Comparison of ENCODE assay signal across 8 mouse cellular contexts in genomic region chr12:69362388-69362787, GRCm38 (mm10). TPM values are rescaled to one million over a fixed set of nuclear protein-coding genes. Genes with fewer than 3 reads are reported as not detected.
DNase-seq lines count a peak whose midpoint lies in the region; ATAC-seq and TF ChIP-seq lines count a peak whose summit lies in the region.

No protein-coding gene starts in this region.

- no peak overlapping the region for H3K27ac ChIP-seq in forebrain, embryonic 15.5 days (replicated peaks)
- peak overlapping the region; percentile 92 for H3K27ac ChIP-seq in liver, postnatal 0 days (ENCODE audit: low read depth)

- no peak for ATAC-seq in forebrain, embryonic 15.5 days (replicated peaks)
- no peak for ATAC-seq in liver, postnatal 0 days
- ATAC-seq in inflammation-experienced regulatory T-cells, adult 6 months, result no peak

- DNase-seq in heart, adult 11 months, result peak; percentile 74
- no peak for DNase-seq in heart, adult 8-10 months (ENCODE audit: low spot score)
- DNase-seq in liver, postnatal 0 days, result peak; percentile 29
- DNase-seq in right cerebral cortex, postnatal 25 days, result no peak
- no peak for DNase-seq in kidney, adult 11 months

- peak overlapping the region; percentile 81 for H3K4me3 ChIP-seq in E14TG2a.4 (replicated peaks; ENCODE audit: low read length)
- H3K4me3 ChIP-seq in forebrain, embryonic 15.5 days, result no peak overlapping the region
- H3K4me3 ChIP-seq in liver, postnatal 0 days (ENCODE audit: low read depth, low read length), result peak overlapping the region; percentile 59; the same call in 1 of the 2 replicates

- no peaks in the 10 kb centered on the region for H3K9me3 ChIP-seq in E14TG2a.4 (ENCODE audit: low read length)
- no peaks in the 10 kb centered on the region for H3K9me3 ChIP-seq in forebrain, embryonic 15.5 days
- H3K9me3 ChIP-seq in liver, postnatal 0 days (ENCODE audit: low read length), result no peaks in the 10 kb centered on the region

- peak overlapping the region; percentile 68 for H3K4me2 ChIP-seq in forebrain, embryonic 15.5 days (replicated peaks)
- peak overlapping the region; percentile 73 for H3K4me2 ChIP-seq in liver, postnatal 0 days (ENCODE audit: low read depth, low read length)

- no peaks in the 10 kb centered on the region for H3K36me3 ChIP-seq in E14TG2a.4 (ENCODE audit: insufficient read depth, low read length)
- no peaks in the 10 kb centered on the region for H3K36me3 ChIP-seq in forebrain, embryonic 15.5 days
- no peaks in the 10 kb centered on the region for H3K36me3 ChIP-seq in liver, postnatal 0 days (replicated peaks; ENCODE audit: insufficient read depth, low read length)

- no peaks in the 10 kb centered on the region for H3K27me3 ChIP-seq in E14TG2a.4 (ENCODE audit: insufficient read depth, low read length)
- no peaks in the 10 kb centered on the region for H3K27me3 ChIP-seq in forebrain, embryonic 15.5 days
- H3K27me3 ChIP-seq in liver, postnatal 0 days (ENCODE audit: insufficient read depth, low read length), result no peaks in the 10 kb centered on the region

- peaks cover 41% of the 10 kb centered on the region for H3K4me1 ChIP-seq in E14TG2a.4 (replicated peaks; ENCODE audit: low read depth, low read length)
- peaks cover 17% of the 10 kb centered on the region for H3K4me1 ChIP-seq in forebrain, embryonic 15.5 days
- H3K4me1 ChIP-seq in liver, postnatal 0 days (ENCODE audit: insufficient read depth), result peaks cover 18% of the 10 kb centered on the region

- no peak for TF ChIP-seq CTCF in E14TG2a.4 (conservative IDR thresholded peaks at IDR 0.05; ENCODE audit: low read length)
- TF ChIP-seq CTCF in liver, postnatal 0 days (IDR thresholded peaks at IDR 0.05; ENCODE audit: low read depth), result no peak

- 48% methylated on average over 4 of the region's 4 CpGs for WGBS in forebrain, embryonic 15.5 days
- WGBS in liver, postnatal 0 days (ENCODE audit: insufficient replicate concordance), result 31% methylated on average over 4 of the region's 4 CpGs

- TF ChIP-seq EP300 in liver, postnatal 0 days (IDR thresholded peaks at IDR 0.05; ENCODE audit: low read depth), result no peak

- no peak overlapping the region for H3K9ac ChIP-seq in forebrain, embryonic 15.5 days (replicated peaks)
- H3K9ac ChIP-seq in liver, postnatal 0 days (replicated peaks), result peak overlapping the region; percentile 76; the same call in 1 of the 2 replicates

RNA-seq across cellular contexts. Expression of gene Nemf, which starts 5.4 kb away (rescaled TPM):
- total RNA-seq in heart, adult 8-10 months (2022), result 10 to 100 TPM; 18.9 to 22.6 (median 20.7) TPM
- polyA plus RNA-seq in forebrain, embryonic 15.5 days (2015; fragmentation: Nextera tagmentation; extraction: Ambion mirVana), result 91.3 and 91.8 TPM in 2 replicates
- polyA plus RNA-seq in liver, postnatal 0 days (2015; fragmentation: Nextera tagmentation; extraction: Ambion mirVana), result 28.3 and 29.7 TPM in 2 replicates
- 100 to 1,000 TPM; 135 to 198 (median 180) TPM for polyA plus RNA-seq in inflammation-experienced regulatory T-cells, adult 6 months (2017; shearing (Covaris generic))

RNA-seq across cellular contexts. Expression of gene Arf6, which starts 9.6 kb away (rescaled TPM):
- total RNA-seq in heart, adult 8-10 months (2022), result 10 to 100 TPM; 33.7 to 39.7 (median 39.6) TPM
- 32.1 and 33.0 TPM in 2 replicates for polyA plus RNA-seq in forebrain, embryonic 15.5 days (2015; fragmentation: Nextera tagmentation; extraction: Ambion mirVana)
- 33.8 and 44.6 TPM in 2 replicates for polyA plus RNA-seq in liver, postnatal 0 days (2015; fragmentation: Nextera tagmentation; extraction: Ambion mirVana)
- 10 to 100 TPM; 40.5 to 93.3 (median 88.9) TPM for polyA plus RNA-seq in inflammation-experienced regulatory T-cells, adult 6 months (2017; shearing (Covaris generic))

RNA-seq across cellular contexts. Expression of gene Gm9887, which starts 9.9 kb away (rescaled TPM):
- total RNA-seq in heart, adult 8-10 months (2022), result 1 to 10 TPM in 1 of 4 experiments, under 1 TPM in 3; 0.63 to 1.3 (median 0.77) TPM
- 1.0 and 1.1 TPM in 2 replicates for polyA plus RNA-seq in forebrain, embryonic 15.5 days (2015; fragmentation: Nextera tagmentation; extraction: Ambion mirVana)
- polyA plus RNA-seq in liver, postnatal 0 days (2015; fragmentation: Nextera tagmentation; extraction: Ambion mirVana), result 1.00 and 1.3 TPM in 2 replicates
- not detected for polyA plus RNA-seq in inflammation-experienced regulatory T-cells, adult 6 months (2017; shearing (Covaris generic))

Comparison
In these comparisons a context has a peak if more than half of its experiments do, and no peak if none do; other contexts are left out.
1. DNase-seq: peak in heart, adult 11 months (single experiment) and liver, postnatal 0 days (single experiment); none in heart, adult 8-10 months (single experiment), right cerebral cortex, postnatal 25 days (single experiment) and kidney, adult 11 months (single experiment).